Mouse (Mus musculus) testis, adult 2 months (tissue): ENCODE results near the gene Sim2.

ENCODE experiments used
- CTCF ChIP-seq: fragments of 200-500 bp; IDR thresholded peaks from 2 replicates; pipeline ENCODE4 v1.5.1; 2012; ENCODE audit warnings: low read depth, mild to moderate bottlenecking, inconsistent platforms, low read length, moderate library complexity; ENCODE audit not compliant: control insufficient read depth, insufficient read depth, insufficient replicate concordance
- POLR2A ChIP-seq: fragments of 200-500 bp; IDR thresholded peaks from 2 replicates; pipeline ENCODE4 v1.6.1; 2012; ENCODE audit warnings: low read depth, mild to moderate bottlenecking, inconsistent platforms, low read length, moderate library complexity; ENCODE audit not compliant: control insufficient read depth

GRCm38 (mm10) chr16:94140746-94141145, 56.0 kb downstream of the Sim2 start:
- no peak for TF ChIP-seq CTCF
- no peak for TF ChIP-seq POLR2A
